Mouse (Mus musculus): ENCODE measurements at regions not wholly inside any gene's neighbourhood (a gene's known extent, or its start where the extent isn't known, plus 50 kb on each side); places are given as distances from the start of the nearest gene placed in this dataset.

GRCm38 (mm10) chr9:113085281-113085810 lies 622.7 kb downstream of the Pdcd6ip start:
- DNase-seq = no peak

DNA sequence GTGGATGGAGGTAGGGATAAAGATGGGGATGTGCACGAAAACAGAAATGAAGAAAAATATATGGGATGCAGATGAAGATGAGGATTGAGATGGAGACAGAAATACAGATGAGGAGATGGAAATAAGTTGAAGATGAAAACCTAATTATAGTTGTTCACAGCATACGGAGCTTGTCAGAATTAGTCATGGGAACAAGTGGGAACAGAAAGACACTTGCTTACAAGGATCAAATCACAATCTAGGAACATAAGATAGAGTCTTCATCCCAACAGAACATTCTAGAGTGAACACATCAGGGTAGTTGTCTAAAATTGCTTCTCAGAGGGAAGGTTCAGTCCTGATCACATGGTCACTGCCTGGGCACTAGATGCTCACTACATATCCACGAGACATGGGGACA lies 633.2 kb downstream of the Pdcd6ip start:
- no peak for DNase-seq

DNA sequence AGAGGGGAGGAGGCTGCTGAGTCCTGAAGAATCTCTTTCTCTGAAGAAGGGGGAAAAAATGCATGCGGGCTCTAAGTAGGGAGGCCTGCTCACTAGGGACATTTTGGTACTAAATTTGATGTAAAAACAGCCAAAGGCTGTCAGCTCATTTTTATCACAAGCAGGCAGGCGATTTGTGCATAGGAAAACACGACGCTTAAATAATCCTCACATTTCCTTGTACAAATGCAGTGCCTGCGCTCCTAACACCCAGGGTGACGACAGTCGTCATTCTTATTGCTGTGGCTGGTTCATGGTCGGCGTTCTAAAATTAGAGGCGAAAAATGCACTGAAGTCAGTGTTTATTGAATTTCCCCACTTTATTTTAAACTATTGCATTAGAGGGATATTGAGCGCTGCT lies 650.6 kb downstream of the Pdcd6ip start:
- DNase-seq = no peak

GRCm38 (mm10) chr9:113044556-113045178 lies 663.4 kb downstream of the Pdcd6ip start:
- no peak for DNase-seq

DNA sequence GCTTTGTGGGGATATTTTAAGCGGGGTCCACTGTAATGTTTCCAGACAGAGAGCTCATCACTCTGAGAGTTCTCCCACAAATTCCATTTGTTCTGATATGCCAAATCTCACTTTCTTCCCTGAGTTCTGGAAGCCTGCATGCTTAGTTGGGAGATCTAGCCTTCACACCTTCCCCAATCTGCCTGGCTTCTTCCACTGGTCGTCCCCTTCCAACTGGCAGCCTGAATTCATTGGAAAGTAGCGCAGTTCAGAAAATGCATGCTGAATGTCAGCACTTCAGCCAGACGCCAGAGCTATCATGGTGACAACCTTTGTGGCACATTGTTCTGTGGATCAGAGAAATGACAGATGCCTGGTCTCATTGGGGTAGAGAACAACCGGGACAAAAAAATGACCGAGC lies 667.2 kb downstream of the Pdcd6ip start:
- DNase-seq = no peak

DNA sequence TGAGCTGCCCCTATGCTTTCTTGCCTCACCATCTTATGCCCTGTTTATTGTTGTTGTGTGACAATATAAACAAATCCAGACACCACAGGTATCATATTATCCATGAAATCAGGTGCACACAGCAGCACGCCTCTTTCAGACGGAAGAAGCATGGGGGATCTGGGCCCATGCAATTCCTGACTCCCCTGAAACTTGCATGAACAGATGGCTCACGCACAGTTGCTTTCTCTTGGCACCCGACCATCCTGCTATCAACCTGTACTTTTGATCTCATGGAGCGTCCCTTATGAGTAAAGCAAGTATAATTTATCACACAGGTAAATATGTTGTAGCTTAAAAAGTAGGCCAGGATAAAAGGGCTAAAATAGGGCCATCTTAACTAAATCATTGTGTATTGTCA lies 674.1 kb downstream of the Pdcd6ip start:
- no peak for DNase-seq

DNA sequence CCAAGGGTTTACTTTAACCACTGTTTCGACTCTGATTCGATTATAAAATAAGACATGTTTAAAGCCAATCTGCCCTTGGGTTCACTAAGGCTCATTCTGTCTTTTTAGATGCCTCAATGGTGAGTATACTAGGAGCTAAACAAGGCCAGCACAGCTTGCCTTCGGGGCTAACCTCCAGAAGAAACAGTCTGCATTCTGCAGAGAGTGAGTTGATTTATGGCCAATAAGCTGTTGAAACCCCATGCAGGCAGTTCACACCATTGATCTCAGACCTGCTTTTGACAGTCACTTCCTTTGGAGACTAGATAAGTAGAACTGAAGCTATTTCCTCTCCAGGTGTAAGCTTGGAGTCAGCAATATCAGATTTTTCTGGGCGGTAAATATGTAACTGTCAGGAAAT lies 679.0 kb downstream of the Pdcd6ip start:
- DNase-seq = no peak

DNA sequence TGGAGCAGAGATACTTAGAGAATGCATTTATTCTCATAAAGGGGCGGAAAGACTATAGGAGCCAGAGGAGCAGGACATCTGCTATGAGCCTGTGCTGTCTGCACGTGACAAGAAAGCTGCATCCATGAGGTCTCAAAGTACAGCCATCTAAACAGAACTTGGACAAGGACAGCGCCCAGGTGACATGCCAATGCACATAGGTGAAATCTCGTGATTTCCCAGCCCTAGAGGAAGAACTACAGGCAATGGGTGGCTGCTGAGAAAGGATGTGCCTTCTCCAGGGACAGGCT lies 681.2 kb downstream of the Pdcd6ip start:
- DNase-seq = no peak

DNA sequence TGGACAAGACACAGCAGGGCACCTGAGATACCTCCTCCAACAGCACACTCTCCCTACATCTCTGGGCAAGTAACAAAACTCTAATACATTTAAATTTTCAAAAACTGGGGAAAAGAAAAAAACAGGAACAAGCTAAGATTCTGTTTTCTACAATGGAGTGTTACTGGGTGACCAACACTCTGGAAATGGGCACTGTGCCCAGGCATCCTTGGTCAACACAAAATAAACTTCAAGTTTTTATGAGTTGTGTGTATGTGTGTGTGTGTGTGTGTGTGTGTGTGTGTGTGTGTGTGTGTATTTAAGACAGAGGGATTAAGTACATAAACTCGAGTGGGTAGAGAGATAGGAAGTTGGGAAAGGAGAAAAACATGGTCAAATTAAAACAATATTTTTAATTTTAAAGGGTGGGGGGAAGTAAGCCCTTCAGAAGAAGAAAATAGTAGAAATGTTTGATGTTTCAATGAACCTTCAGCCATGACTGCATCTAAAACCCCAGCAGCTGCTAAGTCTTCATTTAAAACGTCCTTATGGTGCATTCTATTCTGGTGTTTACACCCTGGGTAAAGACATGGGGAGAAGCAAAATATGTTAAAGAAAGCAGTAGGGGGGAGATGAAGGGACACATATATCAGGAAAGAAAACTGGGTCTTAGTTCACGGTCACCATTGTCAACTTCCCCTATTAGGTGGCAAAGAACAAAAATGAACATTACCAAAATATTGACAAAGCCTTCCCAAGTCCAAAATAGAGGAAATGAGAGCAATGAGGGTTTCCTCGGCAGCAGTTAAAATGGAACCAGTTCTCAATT lies 681.8 kb downstream of the Pdcd6ip start:
- peak; percentile 2 for DNase-seq

- no peak for DNase-seq
Measured at GRCm38 (mm10) chr9:113021866-113022645, 686.0 kb downstream of the Pdcd6ip start.

DNA sequence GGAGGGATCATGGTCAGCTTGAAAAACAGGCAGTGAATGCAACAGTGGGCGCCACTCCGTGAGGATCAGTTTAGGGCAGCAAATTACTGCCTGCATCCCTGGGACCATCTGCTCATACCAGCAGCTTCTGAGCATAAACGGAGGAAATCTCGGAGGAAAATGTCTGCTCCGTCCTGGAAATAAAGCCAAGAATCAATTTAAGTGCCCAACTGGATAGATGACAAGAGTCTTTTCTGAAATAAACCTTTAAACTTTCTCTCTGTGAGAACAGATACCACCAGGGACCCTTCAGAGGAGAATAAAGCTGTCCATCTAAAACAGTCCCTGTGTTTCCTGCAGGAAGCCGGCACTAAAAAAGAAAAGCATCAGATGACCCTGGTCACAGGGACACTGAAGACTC lies 688.5 kb downstream of the Pdcd6ip start:
- DNase-seq = no peak

DNA sequence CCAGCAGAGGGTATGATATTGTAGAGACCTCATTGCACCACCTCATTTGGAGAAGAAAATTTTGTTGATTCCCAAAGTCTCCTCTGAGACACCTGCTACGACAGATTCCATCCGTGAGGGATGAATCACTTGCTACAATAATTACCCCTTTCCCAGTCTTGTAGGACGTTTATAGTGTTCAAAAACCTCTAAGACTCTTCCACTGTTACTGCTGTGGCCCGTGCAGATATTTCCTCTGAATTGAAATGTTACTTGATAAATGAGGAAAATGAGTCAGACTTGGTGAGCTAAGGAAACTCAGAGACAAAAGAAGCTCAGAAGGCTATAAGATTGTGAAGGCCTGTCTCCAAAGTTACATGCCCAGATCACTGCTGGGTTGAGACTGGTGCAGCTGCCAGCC lies 700.0 kb downstream of the Pdcd6ip start:
- DNase-seq = no peak

DNA sequence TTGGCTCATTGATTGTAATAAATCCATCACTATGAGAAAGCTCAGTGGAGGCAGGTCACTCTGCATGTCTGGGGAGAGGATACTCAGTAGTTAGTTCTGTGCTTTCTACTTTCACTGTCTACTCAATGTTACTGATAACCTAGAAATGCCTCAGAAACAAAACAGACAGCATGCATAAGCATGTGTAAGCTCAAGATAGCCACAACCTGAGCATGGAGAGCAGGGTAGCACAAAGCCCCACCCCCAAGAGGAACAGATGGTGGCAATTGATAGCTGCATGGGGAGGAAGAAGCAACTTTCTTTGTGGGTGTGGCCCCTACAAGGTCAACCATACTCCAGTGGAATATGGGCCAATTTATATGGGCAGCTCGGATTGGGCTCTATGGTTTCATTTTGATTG lies 711.9 kb downstream of the Pdcd6ip start:
- DNase-seq = no peak

DNA sequence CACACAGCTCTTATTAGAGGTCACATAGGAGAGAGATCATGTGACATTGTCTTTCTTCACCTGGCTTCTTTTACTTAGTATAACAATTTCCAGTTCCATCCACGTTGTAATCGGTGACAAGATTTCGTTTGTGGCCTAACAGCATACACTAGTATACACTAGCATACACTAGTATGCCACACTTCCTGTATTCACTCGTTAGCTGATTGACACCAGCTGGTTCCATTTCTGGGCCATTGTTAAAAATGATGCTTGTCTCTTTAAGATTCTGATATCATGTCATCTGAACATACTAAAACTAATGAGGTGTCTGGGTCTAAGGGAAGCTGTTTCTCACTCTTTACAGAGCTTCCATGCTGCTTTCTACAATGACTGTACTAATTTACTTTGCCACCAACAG lies 713.3 kb downstream of the Pdcd6ip start:
- no peak for DNase-seq

DNA sequence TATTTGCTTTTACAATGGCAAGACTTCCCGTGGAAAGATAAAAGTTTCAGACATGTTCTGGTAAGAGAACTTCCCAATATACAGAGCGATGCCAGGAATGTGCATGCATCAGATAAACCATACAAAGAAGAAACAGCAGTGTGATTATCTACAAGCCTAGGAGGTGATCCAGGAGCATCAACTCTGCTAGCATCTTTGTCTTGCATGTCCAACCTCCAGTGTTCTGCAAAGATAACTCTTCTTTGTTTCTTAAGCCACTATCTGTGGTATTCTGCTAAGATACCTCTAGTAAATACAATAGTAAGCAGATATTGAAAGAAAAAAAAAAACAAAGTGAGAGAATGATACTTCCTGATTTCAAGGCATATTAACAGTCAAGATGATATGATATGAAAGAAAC lies 714.4 kb downstream of the Pdcd6ip start:
- no peak for DNase-seq

DNA sequence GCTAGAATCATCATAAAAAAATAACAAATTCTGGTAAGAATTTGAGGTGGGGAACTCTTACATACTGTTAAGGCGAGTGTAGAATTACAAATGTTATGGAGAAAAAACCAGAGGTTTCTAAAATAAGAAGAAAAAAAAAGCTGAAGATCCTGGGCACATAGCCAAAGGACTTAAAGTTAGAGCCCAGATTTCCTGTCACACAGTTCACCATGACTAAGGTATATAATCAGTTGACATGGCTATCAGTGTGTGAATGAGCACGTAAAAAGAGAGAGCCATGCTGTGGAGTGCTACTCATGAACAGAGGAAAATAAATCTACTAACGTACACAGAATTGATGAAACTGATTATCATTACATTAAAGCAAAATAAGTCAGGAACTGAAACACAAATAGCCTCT lies 715.1 kb downstream of the Pdcd6ip start:
- DNase-seq = no peak

DNA sequence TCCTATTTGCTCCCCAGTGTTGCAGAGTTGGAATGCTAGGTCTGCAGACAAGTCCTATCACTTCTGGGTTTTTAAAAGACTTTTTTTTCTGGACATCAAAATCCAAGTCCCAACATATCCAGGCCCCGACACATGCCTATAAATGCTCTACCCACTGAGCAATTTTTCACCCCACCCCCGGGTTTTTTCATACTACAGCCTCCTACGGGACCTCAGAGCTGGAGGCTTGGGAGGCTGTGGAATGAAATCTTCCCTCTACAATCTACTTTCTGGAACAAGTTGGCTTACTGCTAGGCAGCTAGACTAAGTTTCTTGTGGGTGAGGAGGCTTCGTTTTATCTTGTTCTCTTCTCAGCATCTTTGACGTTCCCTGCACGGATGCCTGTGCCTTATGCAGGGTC lies 724.7 kb downstream of the Pdcd6ip start:
- DNase-seq = no peak

DNA sequence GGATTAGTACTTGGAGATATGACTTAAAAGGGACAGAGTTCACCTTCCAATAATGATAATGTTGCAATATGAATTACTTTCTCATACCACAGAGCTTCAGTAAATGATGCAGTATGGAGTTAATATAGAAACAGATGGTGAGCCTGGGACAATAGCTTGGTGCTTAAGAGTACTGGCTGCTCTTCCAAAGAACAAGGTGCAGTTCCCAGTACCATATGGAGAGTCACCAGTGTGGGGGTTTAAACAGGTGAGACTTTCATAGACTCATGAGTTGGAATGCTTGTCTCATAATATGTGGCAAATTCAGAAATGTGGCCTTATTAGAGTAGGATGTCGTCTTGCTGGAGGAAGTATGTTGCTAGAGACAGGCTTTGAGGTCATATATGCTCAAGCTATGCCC lies 715.8 kb upstream of the Arpp21 start:
- no peak for DNase-seq

GRCm38 (mm10) chr9:112950056-112950455 lies 714.3 kb upstream of the Arpp21 start:
- no peak for DNase-seq

DNA sequence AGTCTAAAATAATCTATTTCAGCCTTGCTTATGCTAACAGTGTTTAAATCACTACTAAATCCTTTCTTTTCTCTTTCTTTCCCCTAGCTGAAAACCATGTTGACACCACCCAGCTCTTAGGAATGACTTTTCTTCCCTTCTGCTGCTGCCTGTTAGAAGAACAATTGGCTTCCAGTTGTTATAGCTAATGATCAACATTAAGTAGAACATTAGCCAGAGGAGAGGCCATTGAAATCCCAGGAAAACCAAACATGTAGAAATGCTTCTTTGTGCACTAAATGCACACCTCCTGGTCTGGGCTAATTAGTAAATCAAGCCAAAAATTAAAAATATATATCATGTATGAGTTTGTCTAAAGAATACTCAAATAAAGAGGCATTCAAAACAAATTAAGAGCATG lies 703.0 kb upstream of the Arpp21 start:
- no peak for DNase-seq

DNA sequence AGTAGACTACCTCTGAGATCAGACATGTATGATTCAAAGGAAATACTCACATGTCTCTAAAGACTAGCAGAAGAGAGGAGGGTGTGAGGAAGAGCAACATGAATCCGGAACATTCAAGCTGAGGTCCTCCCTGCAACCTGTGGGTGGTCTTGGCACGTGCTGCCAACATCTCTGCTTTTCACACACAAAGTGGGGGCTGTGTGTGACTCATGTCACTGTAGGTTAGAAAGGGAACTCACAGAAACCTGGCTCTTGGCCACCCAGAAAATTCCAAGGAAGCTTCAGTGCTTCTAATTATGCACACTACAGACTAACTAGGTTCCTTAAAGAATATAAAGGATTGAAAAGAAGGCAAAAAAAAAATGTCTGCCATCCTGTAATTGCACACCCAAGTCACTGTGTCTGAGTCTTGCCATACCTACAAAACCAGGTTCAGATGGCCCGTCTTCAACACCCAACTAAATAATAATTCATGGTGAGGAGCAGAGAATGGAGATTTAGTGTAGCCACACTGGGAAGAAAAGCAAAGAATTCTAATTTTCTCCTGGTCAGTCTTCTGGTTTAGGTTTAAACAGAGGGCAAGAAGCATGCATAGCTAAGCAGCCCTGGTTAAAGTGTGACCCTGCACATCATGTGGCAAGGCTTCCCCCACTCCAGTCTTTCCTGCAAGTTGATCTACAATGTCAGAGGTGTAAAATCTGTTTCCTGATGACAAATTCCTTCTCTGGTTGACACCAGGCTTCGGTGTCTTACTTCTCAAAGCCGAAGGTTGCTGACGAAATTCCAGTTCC lies 673.8 kb upstream of the Arpp21 start:
- DNase-seq = no peak

DNA sequence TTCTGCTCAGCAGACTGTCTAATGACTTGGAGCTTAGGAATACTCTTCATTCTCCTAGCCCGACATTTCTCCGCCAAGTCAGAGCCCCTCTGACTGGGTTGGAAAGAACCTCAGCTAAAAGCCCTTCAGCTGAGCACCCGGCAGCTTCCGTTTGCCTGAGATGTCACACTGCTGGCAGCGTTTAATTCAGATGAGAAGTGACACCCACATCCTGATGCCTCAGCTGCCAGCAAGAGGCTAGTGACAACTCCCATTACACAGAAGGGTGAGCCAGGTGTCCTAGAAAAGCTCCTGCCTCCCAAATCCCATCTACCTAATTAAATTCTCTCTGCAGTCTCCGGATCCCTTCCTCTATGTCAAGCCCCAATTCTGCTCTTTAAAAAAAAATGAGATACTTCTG lies 670.2 kb upstream of the Arpp21 start:
- no peak for DNase-seq

DNA sequence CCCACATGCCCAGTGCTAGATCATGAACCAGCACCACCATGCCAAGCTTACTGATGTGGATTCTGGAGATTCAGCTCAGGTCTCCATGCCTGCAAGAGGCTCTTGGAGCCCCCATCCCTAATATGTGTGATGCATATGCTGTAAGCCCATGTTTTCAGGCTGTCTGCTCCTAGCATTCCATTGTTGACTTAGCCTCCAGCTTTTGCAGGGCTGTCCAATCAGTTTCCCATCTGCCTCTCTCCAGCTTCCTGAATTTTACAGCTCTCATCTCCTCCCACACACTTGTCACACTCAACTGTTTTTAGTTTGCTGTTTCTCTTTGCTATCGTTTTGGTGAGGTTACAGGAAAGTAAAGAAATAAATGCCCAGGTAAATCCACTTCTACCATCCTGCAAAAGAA lies 629.2 kb upstream of the Arpp21 start:
- no peak for DNase-seq
